In the genomic region with DNA sequence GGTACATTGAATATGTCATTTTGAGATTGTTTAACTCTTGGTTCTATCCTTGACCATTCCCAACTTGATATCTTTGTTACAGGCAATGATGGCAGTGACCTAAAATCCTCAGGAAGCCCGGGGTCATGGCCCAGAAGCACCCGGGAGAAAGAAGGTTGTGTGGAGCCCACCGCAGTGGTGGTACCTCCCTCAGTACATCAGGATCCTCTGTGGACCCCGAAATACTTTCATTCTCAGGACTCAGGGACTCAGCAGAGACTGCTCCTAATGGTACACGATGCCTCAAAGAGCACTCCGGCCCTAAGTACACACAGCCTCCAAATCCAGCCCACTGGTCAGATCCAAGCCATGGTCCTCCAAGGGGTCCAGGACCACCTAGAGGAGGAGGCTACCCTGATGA, we compare ENCODE assay signal across 8 mouse cellular contexts. TPM values are rescaled to one million over a fixed set of nuclear protein-coding genes. Genes with fewer than 3 reads are reported as not detected.
DNase-seq lines count a peak whose midpoint lies in the region; ATAC-seq and TF ChIP-seq lines count a peak whose summit lies in the region.

No protein-coding gene starts in this region.

- peak overlapping the region; percentile 81 for H3K4me2 ChIP-seq in embryonic facial prominence, embryonic 12.5 days (replicated peaks)
- peak overlapping the region; percentile 92 for H3K4me2 ChIP-seq in hindbrain, postnatal 0 days (ENCODE audit: low read depth, low read length)
- H3K4me2 ChIP-seq in neural tube, embryonic 13.5 days, result peak overlapping the region; percentile 78

- H3K27ac ChIP-seq in left cerebral cortex, adult 2 months, result no peak overlapping the region; the same call in 1 of the 2 replicates
- peak overlapping the region; percentile 14 for H3K27ac ChIP-seq in embryonic facial prominence, embryonic 12.5 days
- peak overlapping the region; percentile 98; the same call in 1 of the 2 replicates for H3K27ac ChIP-seq in hindbrain, postnatal 0 days
- H3K27ac ChIP-seq in neural tube, embryonic 13.5 days (replicated peaks), result peak overlapping the region; percentile 98

- intact Hi-C loops in left cerebral cortex, adult 2 months (cut with DNase I), result no loop called here
- intact Hi-C loops in left cerebral cortex, postnatal 36 days (cut with DNase I), result no loop called here

- WGBS in embryonic facial prominence, embryonic 12.5 days, result 52% methylated on average over 6 of the region's 6 CpGs
- WGBS in hindbrain, postnatal 0 days, result 57% methylated on average over 6 of the region's 6 CpGs
- 60% methylated on average over 6 of the region's 6 CpGs for WGBS in neural tube, embryonic 13.5 days

- DNase-seq in left cerebral cortex, adult 2 months (ENCODE audit: extremely low spot score in 1 of 2, low spot score in 2 of 2), result no peak
- no peak for DNase-seq in left cerebral cortex, postnatal 36 days (ENCODE audit: low spot score in 2 of 2)
- no peak for DNase-seq in hindbrain, postnatal 0 days (ENCODE audit: low spot score)
- no peak for DNase-seq in urinary bladder, adult 18-20 months (ENCODE audit: low spot score in 2 of 2)
- no peak for DNase-seq in frontal cortex, adult 2 months (ENCODE audit: extremely low spot score in 1 of 2, low spot score in 1 of 2)
- no peak for DNase-seq in gastrocnemius, postnatal 4 days (ENCODE audit: low spot score in 2 of 2)

- H3K27me3 ChIP-seq in embryonic facial prominence, embryonic 12.5 days, result no peaks in the 10 kb centered on the region
- no peaks in the 10 kb centered on the region for H3K27me3 ChIP-seq in hindbrain, postnatal 0 days (ENCODE audit: insufficient read depth, low read length)
- no peaks in the 10 kb centered on the region for H3K27me3 ChIP-seq in neural tube, embryonic 13.5 days

- TF ChIP-seq CTCF in left cerebral cortex, adult 2 months (IDR thresholded peaks at IDR 0.05), result no peak
- TF ChIP-seq CTCF in hindbrain, postnatal 0 days (IDR thresholded peaks at IDR 0.05; ENCODE audit: low read depth), result no peak

- H3K36me3 ChIP-seq in embryonic facial prominence, embryonic 12.5 days, result peaks cover 28% of the 10 kb centered on the region
- no peaks in the 10 kb centered on the region for H3K36me3 ChIP-seq in hindbrain, postnatal 0 days (ENCODE audit: insufficient read depth, low read length)
- H3K36me3 ChIP-seq in neural tube, embryonic 13.5 days, result peaks cover 36% of the 10 kb centered on the region

- H3K4me1 ChIP-seq in embryonic facial prominence, embryonic 12.5 days, result peaks cover 51% of the 10 kb centered on the region
- H3K4me1 ChIP-seq in hindbrain, postnatal 0 days (ENCODE audit: insufficient read depth, low read length), result peaks cover 41% of the 10 kb centered on the region
- peaks cover 70% of the 10 kb centered on the region for H3K4me1 ChIP-seq in neural tube, embryonic 13.5 days (replicated peaks)

- H3K4me3 ChIP-seq in left cerebral cortex, adult 2 months, result peak overlapping the region; percentile 86
- H3K4me3 ChIP-seq in embryonic facial prominence, embryonic 12.5 days, result peak overlapping the region; percentile 85
- H3K4me3 ChIP-seq in hindbrain, postnatal 0 days (ENCODE audit: low read length), result peak overlapping the region; percentile 84
- peak overlapping the region; percentile 86 for H3K4me3 ChIP-seq in neural tube, embryonic 13.5 days

- peak overlapping the region; percentile 82 for H3K9ac ChIP-seq in embryonic facial prominence, embryonic 12.5 days
- H3K9ac ChIP-seq in hindbrain, postnatal 0 days (replicated peaks; ENCODE audit: low read length), result peak overlapping the region; percentile 86
- peak overlapping the region; percentile 92 for H3K9ac ChIP-seq in neural tube, embryonic 13.5 days

- ATAC-seq in embryonic facial prominence, embryonic 12.5 days (ENCODE audit: insufficient number of reproducible peaks, insufficient read depth, low FRiP score, low TSS enrichment), result no peak
- ATAC-seq in hindbrain, postnatal 0 days, result no peak
- ATAC-seq in neural tube, embryonic 13.5 days (ENCODE audit: low read depth), result no peak

- H3K9me3 ChIP-seq in embryonic facial prominence, embryonic 12.5 days, result no peaks in the 10 kb centered on the region
- H3K9me3 ChIP-seq in hindbrain, postnatal 0 days (ENCODE audit: low read length), result no peaks in the 10 kb centered on the region
- no peaks in the 10 kb centered on the region for H3K9me3 ChIP-seq in neural tube, embryonic 13.5 days

RNA-seq across cellular contexts. Expression of a gene that starts 1.9 kb away (rescaled TPM):
- 10 to 100 TPM in 1 of 2 experiments, 1 to 10 TPM in 1; 7.9 to 10.3 TPM for total RNA-seq in left cerebral cortex, adult 2 months (2021)
- total RNA-seq in left cerebral cortex, postnatal 36 days (2021), result 1 to 10 TPM; 8.4 to 8.5 TPM
- polyA plus RNA-seq in embryonic facial prominence, embryonic 12.5 days (2016; fragmentation: Nextera tagmentation; extraction: Ambion mirVana), result 24.8 and 25.7 TPM in 2 replicates
- 26.5 and 27.3 TPM in 2 replicates for total RNA-seq in hindbrain, postnatal 0 days (2014; rRNA removed)
- 18.8 and 18.9 TPM in 2 replicates for polyA plus RNA-seq in hindbrain, postnatal 0 days (2015; fragmentation: Nextera tagmentation; extraction: Ambion mirVana)
- polyA plus RNA-seq in neural tube, embryonic 13.5 days (2015; fragmentation: Nextera tagmentation; extraction: Ambion mirVana), result 15.9 and 16.2 TPM in 2 replicates
- polyA plus RNA-seq in frontal cortex, adult 2 months (2012; rRNA removed), result 21.8 and 22.3 TPM in 2 replicates
- 10 to 100 TPM; 17.3 to 20.2 TPM for total RNA-seq in gastrocnemius, postnatal 4 days (2021)

RNA-seq across cellular contexts. Expression of a gene that starts 2.2 kb away (rescaled TPM):
- 10 to 100 TPM; 62.3 TPM for total RNA-seq in left cerebral cortex, adult 2 months (2021)
- 10 to 100 TPM; 65.0 to 66.9 TPM for total RNA-seq in left cerebral cortex, postnatal 36 days (2021)
- 55.6 and 60.5 TPM in 2 replicates for polyA plus RNA-seq in embryonic facial prominence, embryonic 12.5 days (2016; fragmentation: Nextera tagmentation; extraction: Ambion mirVana)
- 28.6 and 30.9 TPM in 2 replicates for total RNA-seq in hindbrain, postnatal 0 days (2014; rRNA removed)
- polyA plus RNA-seq in hindbrain, postnatal 0 days (2015; fragmentation: Nextera tagmentation; extraction: Ambion mirVana), result 32.7 and 37.0 TPM in 2 replicates
- 54.3 and 55.4 TPM in 2 replicates for polyA plus RNA-seq in neural tube, embryonic 13.5 days (2015; fragmentation: Nextera tagmentation; extraction: Ambion mirVana)
- 24.2 and 25.3 TPM in 2 replicates for polyA plus RNA-seq in frontal cortex, adult 2 months (2012; rRNA removed)
- 10 to 100 TPM; 48.6 to 50.7 TPM for total RNA-seq in gastrocnemius, postnatal 4 days (2021)

RNA-seq across cellular contexts. Expression of a gene that starts 11.0 kb away (rescaled TPM):
- total RNA-seq in left cerebral cortex, adult 2 months (2021), result 10 to 100 TPM; 33.0 to 33.6 TPM
- total RNA-seq in left cerebral cortex, postnatal 36 days (2021), result 10 to 100 TPM; 32.9 to 40.9 TPM
- polyA plus RNA-seq in embryonic facial prominence, embryonic 12.5 days (2016; fragmentation: Nextera tagmentation; extraction: Ambion mirVana), result 227 and 230 TPM in 2 replicates
- 19.4 and 24.3 TPM in 2 replicates for total RNA-seq in hindbrain, postnatal 0 days (2014; rRNA removed)
- polyA plus RNA-seq in hindbrain, postnatal 0 days (2015; fragmentation: Nextera tagmentation; extraction: Ambion mirVana), result 126 and 143 TPM in 2 replicates
- polyA plus RNA-seq in neural tube, embryonic 13.5 days (2015; fragmentation: Nextera tagmentation; extraction: Ambion mirVana), result 185 and 212 TPM in 2 replicates
- 55.8 and 69.0 TPM in 2 replicates for polyA plus RNA-seq in frontal cortex, adult 2 months (2012; rRNA removed)
- total RNA-seq in gastrocnemius, postnatal 4 days (2021), result 10 to 100 TPM; 48.5 to 54.6 TPM

RNA-seq across cellular contexts. Expression of a gene that starts 15.4 kb away (rescaled TPM):
- total RNA-seq in left cerebral cortex, adult 2 months (2021), result 1 to 10 TPM; 7.9 to 9.0 TPM
- total RNA-seq in left cerebral cortex, postnatal 36 days (2021), result 1 to 10 TPM; 7.1 to 7.7 TPM
- polyA plus RNA-seq in embryonic facial prominence, embryonic 12.5 days (2016; fragmentation: Nextera tagmentation; extraction: Ambion mirVana), result 31.5 and 35.5 TPM in 2 replicates
- total RNA-seq in hindbrain, postnatal 0 days (2014; rRNA removed), result 12.0 and 23.1 TPM in 2 replicates
- polyA plus RNA-seq in hindbrain, postnatal 0 days (2015; fragmentation: Nextera tagmentation; extraction: Ambion mirVana), result 23.8 and 24.8 TPM in 2 replicates
- polyA plus RNA-seq in neural tube, embryonic 13.5 days (2015; fragmentation: Nextera tagmentation; extraction: Ambion mirVana), result 30.5 and 30.7 TPM in 2 replicates
- 15.3 and 17.3 TPM in 2 replicates for polyA plus RNA-seq in frontal cortex, adult 2 months (2012; rRNA removed)
- total RNA-seq in gastrocnemius, postnatal 4 days (2021), result 10 to 100 TPM; 11.7 to 12.0 TPM

RNA-seq across cellular contexts. Expression of a gene that starts 15.4 kb away (rescaled TPM):
- total RNA-seq in left cerebral cortex, adult 2 months (2021), result under 1 TPM; 0.48 to 0.63 TPM
- total RNA-seq in left cerebral cortex, postnatal 36 days (2021), result under 1 TPM; 0.50 to 0.76 TPM
- polyA plus RNA-seq in embryonic facial prominence, embryonic 12.5 days (2016; fragmentation: Nextera tagmentation; extraction: Ambion mirVana), result 0.42 and 0.93 TPM in 2 replicates
- total RNA-seq in hindbrain, postnatal 0 days (2014; rRNA removed), result 0.52 and 2.8 TPM in 2 replicates
- polyA plus RNA-seq in hindbrain, postnatal 0 days (2015; fragmentation: Nextera tagmentation; extraction: Ambion mirVana), result 0.59 and 0.61 TPM in 2 replicates
- 0.59 and 0.63 TPM in 2 replicates for polyA plus RNA-seq in neural tube, embryonic 13.5 days (2015; fragmentation: Nextera tagmentation; extraction: Ambion mirVana)
- 2.4 and 3.4 TPM in 2 replicates for polyA plus RNA-seq in frontal cortex, adult 2 months (2012; rRNA removed)
- 1 to 10 TPM; 2.8 to 3.0 TPM for total RNA-seq in gastrocnemius, postnatal 4 days (2021)
